Mouse (Mus musculus) erythroblast, embryonic 14.5 days (primary cell): ENCODE results near the gene Grid2ip.

Source experiments
- GATA1 ChIP-seq: IDR thresholded peaks from 2 replicates; pipeline ENCODE4 v1.6.1; 2012; ENCODE audit warnings: low read length, inconsistent platforms, mixed read lengths
- TAL1 ChIP-seq: IDR thresholded peaks from 3 replicates; pipeline ENCODE4 v1.6.1; 2012; ENCODE audit warnings: low read length, inconsistent platforms, mixed read lengths

DNA sequence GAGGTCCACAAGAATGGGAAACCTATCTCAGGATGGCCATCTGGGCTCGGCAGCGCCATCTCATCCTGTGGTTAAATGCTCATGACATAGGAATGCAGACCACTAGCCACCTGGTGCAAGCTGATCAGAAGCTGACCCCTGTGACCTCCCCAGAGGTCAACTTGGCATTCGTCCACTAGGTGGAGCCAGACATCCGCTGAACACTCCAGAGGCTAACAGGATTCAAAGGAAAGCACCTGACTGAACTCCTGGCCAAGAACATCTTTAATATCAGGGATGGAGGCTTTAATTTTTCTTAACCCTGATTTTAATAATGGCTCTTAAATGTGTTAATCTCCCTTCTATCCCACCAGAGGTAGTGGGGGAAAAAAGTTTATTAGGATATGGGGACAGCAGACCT, 77.3 kb downstream of the Grid2ip start:
- TF ChIP-seq GATA1: no peak
- TF ChIP-seq TAL1: no peak
